Mouse (Mus musculus): ENCODE data around the gene Slc6a6.

Slc6a6 gene

DNA sequence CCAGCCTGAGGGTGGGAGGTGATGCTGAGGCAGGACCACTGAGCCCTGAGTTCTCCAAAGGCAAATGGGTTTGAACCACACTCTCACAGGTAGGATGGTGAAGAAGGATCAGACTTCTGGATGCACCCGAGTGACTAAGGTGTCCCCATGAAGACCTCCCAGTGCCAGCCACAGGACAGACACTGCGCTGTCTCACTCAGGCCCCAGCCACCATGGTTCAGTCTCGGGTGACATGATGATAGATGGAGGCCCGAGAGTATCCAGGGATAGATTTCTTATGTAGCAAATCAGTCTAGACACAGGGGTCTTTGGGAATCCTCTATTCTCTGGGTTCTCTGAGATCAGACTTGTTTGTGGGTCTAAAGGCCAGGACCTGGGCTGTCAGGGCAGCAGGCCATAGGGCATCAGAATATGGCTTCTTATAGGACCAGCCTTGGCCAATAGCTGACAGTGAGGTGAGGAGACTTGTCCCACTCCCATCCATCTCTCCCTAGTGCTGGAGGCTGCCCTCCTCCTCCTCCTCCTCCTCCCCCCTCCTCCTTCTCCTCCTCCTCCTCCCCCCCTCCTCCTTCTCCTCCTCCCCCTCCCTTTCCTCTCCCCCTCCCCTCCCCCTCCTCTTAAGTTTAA is 36.8 kb downstream of the Slc6a6 start:
- DNase-seq (ENCODE audit: low spot score), result no peak

DNA sequence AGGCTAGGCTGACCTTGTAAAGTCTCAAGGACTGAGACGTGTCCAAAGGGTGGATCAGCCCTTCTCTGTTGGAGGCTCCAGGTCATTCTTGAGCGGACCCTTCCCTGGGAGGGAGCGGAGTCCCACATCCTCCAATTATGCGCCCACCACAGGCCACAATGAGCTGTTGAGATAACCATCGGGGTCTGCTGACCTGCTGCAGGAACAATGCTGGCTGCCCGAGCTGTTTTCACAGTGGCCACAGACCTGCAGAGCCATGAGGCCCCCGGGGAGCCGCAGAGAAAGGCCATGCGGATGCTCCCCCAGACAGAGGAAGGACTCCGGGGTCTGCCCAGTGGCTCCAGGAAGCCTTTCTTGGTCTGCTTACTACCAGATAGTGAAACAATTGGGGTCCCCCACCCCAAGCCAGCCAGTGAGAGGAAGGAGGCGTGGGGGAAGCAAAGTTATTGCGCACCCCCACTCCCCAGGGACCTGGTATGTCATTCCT is 37.4 kb downstream of the Slc6a6 start:
- DNase-seq (ENCODE audit: low spot score), result no peak

DNA sequence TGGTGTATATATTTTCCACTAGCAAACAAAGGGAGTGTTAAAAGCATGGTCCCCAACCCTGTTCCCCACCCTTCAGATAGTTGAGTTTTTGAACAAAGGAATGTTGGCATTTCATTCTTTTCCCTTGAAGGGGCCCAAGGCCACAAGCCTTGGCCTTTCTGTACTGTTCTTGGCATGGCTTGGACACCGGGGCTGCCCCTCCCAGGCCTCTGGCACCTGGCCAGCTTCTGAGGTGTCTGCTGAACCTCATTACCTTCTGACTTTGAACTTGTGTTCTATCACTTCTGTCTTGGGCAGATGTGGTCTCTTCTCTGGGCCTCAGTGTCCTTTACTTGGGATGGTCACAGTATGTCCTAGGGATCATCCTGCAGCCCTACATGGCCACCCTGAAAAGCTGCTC is 43.5 kb downstream of the Slc6a6 start:
- DNase-seq (ENCODE audit: low spot score), result no peak

DNA sequence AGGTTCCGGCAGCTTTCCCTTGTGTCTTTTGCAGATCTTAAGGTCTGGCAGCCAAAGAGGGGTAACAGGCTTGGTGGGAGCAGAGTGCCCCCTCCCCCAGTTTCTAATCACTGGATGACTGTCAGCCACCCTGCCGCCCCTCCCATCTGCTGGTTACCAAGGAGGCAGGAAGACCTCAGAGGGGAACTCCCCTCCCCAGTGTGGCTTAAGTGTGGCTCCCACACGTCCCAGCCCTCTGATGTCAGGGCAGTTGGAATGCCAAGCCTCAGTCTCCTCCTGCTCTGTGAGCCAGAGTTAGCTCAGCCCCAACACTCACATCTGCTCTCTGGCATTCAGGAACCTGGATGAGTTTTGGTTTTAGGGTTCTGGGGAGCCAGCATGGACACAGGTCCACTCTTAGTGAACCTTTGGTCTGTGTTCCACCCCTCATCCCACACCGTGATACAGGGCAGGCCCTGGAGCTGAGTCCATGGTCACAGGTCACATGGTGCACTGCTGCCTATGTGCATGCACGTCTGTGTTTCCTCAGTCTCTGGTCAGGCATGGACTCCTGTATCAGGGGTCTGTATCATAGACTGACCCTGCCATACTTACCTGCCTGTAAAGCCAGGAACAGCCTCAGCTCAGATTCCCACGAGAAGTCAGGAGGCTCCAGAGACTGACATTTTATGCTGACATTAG is 45.2 kb downstream of the Slc6a6 start:
- no peak for DNase-seq (ENCODE audit: low spot score)

DNA sequence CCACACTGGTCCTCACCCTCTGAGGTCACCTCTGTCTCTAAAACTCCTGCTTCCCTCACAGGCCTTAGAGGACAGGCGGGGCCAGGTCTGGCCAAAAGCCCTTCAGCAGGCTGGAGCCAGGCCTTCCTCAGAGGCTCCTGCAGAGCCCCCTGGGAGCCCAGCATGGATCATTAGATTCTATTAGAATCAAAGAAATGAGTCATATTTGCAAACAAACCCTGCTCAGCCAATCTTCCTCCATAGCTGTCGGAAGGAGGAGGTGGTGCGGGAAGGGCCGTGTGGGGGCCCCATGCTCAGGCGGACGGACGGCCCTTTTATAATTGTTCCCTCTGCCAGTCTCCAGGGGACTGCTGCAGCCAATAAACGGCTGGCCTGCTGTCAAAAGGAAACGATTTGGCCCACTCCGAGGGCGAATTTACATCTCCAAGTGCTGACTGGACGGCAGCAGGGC is 45.8 kb downstream of the Slc6a6 start:
- peak; percentile 67 for DNase-seq (ENCODE audit: low spot score)

DNA sequence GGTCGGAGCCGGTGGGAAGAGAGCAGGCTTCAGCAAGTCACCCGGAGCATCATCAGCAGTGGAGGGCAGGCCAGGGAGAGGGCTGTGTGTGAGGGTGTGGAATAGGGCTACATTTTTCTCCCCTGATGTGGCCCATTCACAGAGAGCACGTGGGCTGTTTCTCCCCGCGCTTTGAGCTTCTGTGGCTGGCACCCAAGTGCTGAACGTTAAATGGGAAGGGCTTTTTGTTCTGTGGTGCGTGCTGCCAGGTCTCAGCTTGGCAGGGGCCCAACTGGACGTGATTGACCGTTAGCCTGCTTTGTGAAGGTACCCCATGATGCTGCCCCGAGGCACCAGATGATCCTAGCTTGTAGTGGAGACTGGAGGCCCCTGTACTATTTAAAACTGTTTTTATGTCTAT is 48.3 kb downstream of the Slc6a6 start:
- DNase-seq (ENCODE audit: low spot score), result no peak

DNA sequence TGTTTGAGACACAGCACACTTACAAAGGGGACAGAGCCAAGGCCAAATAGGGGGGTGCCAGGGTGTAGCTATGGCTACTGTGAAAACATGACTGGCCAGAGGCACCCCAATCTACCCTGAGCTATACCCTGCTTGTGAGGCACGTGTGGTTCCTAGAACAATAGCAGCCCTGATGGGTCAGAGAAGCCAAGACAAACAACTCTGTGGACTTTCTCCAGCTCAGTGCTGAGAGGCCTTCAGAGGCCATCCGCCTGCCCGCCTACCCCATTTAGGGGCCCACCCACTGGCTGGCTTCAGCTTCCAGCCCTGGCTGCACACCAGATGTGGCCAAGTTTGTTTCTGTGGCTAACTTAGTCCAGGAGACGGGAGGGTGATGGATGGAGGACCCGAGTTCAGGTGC is 52.6 kb downstream of the Slc6a6 start:
- no peak for DNase-seq (ENCODE audit: low spot score)

DNA sequence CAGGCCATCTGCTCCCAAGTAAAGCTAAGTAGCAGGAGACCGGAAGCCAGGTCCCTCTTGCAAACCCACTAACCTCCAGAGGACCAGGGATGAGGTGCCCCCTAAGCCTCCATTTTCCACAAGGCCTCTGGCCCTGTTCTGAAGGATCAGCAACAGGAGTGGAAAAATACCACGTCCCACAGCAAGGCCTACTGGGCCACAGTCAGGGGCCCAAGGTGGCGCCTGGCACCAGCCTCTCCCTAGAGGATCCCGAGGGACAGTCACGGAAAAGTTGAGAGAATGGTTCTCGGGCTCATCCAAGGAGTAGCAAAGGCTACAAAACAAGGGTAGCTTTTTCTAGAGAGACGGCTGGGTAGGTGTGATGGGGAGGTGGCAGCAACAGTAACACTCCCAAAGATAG is 53.6 kb downstream of the Slc6a6 start:
- DNase-seq (ENCODE audit: low spot score), result no peak

DNA sequence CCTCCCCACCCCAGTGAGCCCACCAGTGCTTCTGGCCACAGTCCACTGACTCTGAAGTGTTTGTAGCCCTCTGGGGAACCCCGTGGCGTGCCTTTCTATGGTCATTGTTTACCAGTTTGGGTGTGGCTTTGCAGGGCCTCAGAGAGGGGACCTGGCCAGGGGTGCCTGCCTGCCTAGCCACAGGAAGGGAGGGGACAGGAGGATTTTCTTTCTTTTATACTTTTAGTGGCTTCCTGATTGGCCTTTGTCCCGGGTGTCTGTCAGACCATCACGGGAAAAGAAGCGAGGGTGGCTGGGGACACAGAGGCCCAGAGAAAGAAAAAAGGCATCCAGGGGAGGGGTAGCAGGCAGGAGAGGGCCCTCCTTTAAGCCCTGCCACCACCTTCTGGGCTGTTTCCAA is 54.2 kb downstream of the Slc6a6 start:
- no peak for DNase-seq (ENCODE audit: low spot score)

DNA sequence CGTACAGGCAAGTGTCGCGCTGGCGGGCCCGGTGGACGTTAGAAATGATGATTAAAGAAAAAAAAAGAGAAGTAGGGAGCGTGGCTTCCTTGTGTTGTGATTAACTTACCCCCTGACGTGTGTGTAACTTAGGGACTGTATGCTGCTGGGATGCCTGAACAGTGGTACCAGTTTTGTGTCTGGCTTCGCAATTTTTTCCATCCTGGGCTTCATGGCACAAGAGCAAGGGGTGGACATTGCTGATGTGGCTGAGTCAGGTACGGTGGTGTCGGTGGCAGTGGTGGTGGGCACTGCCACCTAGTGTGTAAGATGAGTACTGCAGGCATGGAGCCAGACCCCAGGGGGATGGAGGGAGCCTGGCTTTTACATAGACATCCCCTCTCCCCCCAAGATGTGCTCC is 57.2 kb downstream of the Slc6a6 start:
- no peak for DNase-seq (ENCODE audit: low spot score)

DNA sequence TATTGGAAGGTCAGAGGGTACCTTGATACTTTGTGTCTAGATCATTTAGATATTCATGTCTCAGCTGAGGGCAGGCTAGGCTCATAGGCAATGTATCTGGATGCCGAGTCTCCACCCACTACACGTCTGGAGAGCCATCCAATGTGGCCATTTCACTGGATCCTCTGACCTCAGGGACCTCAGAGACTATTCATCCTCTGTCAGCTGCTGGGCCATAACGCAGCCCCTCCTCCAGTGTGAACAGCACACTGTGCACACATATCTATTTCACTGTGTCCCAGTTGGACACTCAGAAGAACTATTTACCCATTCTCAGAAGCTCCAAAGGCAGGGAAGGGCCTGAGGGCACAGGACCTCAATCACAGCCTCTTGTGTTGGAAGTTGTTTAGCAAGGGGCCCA is 58.6 kb downstream of the Slc6a6 start:
- no peak for DNase-seq (ENCODE audit: low spot score)

DNA sequence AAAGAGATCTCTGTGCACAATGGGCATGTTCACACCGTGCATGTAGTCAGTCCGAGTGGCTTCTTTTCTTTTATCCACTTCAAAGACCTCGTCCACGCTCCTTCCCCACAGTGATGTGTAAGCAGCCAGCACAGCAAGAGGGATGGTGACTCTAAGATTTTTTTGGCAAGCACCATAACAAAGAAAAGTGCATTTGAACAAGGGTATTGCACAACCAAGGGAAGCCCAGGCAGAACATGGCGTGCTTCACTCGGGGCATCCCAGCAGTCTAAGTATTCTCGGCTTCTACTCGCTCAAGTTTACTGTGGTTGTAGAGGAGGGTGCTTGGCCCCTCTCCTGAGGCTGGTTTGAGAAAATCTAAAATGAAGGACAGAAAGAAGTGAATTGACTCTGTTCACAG is 59.1 kb downstream of the Slc6a6 start:
- no peak for DNase-seq (ENCODE audit: low spot score)

DNA sequence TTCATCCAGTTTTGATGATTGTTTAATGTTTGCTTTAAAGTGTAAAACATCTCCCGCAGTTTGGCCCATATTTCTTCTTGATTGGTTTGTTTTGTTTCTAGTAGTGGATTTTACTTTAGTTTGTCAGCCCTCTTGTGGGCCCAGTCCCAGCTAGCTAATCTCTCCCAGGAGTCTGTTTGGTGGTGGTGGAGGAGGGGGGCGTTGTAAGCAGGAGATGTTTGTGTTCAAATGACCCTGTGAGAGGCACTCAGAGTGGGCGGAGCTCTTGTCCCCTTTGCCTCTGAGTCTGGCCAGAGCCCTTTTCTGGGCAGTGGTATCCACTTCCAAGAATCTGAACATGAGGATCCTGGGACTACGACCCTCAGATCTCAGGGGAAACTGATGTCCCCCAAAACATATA is 60.0 kb downstream of the Slc6a6 start:
- DNase-seq (ENCODE audit: low spot score), result peak; percentile 31

DNA sequence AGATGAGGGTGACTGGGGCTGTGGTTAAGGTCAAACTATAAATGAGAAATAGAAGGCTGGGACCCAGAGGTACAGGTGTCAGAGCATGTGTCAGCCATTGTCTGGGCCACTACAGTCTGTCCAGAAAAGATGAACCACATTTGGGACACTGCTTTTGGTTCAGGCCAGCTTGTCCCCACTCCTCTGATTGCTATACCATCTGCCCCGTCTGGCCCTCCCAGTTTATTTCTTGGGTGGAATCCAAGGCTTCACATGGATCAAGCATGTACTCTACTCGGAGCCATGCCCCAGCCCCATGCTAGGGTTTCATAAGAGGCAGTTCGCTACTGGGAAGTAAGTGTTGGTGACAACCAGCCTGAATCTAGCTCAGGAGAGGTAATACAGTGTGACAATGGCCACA is 61.4 kb downstream of the Slc6a6 start:
- no peak for DNase-seq (ENCODE audit: low spot score)

DNA sequence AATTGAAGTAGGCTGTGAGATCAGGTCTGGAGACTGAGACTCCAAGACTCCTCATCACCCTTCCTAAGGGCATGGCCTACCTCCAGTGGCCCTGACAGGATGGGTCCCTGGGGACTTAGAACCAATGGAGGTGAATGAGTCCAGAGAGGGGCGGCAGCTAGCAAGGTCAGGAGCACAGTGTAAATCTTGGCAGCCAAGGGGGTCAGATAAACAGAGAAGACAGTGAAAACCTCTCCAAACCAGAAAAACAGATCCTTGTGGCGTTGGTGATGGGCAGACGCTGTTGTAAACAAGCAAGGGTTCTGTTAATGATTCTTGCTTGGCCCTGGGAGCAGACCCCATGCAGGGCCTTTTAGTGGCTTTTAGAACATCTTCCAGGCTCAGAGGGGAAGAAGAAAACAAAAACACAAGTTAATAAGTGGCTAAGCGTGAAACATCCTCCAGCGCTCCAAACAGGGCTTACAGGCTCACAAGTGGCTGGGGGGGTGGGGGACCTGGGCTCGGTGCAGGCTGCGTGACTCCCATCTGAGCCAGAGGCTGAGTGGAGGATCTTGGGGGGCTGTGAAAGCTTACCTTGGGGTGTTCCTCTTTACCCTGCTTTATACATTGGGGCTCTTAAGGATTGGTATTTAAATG is 62.2 kb downstream of the Slc6a6 start:
- no peak for DNase-seq (ENCODE audit: low spot score)

DNA sequence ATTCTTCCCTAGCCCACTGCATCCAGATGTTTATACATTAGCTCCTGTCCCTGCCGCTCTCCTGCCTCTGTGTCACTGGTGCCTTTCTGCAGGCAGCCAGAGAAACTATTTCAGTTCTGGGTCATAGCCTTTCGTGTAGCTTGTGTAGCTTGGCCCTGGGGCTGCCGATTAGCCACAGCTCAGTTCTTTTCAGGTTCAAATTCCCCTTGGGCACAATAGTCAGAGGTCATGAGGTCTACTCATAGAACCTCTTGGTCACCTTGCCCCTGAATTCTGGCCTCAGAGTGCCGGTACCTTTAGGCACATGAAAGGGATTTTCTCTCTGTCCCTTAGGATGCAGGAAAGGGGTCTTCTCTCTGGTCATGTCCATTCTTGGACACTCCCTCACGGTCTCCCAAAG is 62.9 kb downstream of the Slc6a6 start:
- no peak for DNase-seq (ENCODE audit: low spot score)

DNA sequence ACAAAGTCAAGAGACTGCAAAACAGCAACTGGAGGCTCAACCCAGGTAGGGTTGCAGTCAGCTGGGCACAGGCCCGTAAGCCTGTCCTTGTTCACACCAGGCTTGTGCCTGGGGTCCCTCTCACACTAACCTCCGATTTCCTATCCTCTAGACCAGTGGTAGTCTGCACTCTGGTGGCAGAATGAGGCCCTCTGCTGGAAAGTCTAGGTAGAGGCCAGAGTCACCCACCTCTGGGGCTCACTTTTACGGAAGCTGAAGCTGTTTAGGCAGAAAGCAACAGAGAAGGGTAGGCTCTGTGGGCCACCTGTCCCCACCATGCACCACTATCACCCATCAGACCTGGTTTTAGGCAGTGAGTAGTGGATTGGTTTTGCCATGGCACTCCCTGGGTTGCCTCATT is 67.1 kb downstream of the Slc6a6 start:
- no peak for DNase-seq (ENCODE audit: low spot score)

DNA sequence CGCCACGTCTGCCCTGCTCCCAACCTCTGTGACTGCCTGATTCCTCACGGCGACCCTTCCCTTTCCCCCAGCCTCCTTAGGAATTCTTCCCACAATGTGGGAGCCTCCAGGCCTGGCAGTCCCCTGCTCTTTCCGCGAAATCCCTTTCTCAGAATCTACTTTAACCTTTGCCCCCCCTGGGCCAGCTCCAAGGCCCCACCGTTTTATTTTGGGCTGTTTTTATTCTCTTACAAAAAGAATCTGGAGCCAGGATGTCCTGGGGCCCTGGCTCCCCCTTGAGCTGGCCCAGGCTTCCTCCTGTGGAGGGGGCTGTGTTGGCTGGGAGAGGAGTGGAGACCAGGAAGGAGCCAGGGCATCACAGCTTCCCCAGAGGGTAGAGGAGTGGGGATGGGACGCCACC is 69.0 kb downstream of the Slc6a6 start:
- peak; percentile 30 for DNase-seq (ENCODE audit: low spot score)

DNA sequence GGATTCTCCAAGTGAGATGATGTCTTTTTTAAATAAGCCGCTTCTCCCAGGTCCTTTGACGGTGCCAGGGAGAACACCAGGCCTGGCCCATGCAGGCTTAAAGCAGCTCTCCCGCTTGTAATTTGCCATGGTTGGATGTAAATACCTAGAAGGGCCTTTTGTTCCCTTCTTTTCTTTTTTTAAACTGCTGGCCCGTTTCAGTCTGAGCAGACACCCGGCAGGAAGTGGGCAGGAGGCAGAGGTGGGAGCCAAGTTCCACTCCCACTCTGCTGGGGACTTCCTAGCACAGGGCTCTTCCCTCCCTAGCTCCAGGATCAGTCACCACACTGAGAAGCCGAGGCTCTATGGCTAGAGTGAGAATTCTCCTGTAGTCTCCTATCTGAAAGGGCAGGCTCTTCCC is 70.2 kb downstream of the Slc6a6 start:
- DNase-seq (ENCODE audit: low spot score), result no peak

DNA sequence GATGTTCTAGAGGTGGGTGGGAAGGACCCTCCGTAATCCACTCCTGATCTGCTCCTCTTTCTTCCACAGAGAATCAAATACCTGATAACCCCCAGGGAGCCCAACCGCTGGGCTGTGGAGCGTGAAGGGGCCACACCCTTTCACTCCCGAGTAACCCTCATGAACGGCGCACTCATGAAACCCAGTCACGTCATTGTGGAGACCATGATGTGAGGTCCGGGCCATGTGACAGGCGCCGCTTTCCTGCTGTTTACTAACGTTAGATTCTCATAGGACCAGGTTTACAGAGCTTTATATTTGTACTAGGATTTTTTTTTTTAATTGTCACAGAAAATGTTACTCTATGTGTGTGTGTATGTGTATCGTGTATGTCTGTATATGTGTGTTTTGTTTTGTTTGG is 71.0 kb downstream of the Slc6a6 start:
- no peak for DNase-seq (ENCODE audit: low spot score)

DNA sequence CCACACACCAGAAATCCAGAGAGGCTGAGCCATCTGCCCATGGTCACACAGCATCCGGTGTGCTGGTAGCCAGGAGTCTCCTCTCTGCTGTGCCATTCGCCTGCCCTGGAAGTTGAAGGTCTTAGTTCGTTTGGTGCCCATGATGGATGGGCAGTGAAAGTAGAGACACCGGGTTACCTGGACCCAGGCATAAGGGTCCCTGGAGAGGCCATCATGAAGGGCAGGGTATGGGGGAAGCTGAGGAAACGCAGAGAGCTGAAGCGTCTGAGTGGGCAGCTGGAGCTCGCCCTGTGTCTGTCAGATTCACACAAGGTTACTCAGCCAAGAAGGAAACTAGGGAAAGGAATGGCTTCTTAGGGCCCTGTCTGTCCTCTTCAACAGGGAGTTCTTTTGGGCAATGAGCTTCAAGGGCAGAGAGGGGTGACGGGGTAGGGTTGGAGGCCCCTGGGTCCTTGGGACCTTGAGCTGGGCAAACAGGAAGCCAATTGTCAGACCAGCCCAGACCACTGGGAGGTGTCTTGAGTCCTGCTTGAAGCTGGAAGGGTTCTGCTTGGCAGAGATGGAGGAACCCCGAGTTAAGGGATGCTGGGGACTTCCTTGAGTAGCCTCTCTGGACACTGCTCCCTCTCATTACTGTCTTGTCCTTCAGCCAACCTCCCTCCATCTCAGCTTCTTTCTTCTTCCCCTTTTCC is 78.3 kb downstream of the Slc6a6 start:
- DNase-seq (ENCODE audit: low spot score), result no peak

DNA sequence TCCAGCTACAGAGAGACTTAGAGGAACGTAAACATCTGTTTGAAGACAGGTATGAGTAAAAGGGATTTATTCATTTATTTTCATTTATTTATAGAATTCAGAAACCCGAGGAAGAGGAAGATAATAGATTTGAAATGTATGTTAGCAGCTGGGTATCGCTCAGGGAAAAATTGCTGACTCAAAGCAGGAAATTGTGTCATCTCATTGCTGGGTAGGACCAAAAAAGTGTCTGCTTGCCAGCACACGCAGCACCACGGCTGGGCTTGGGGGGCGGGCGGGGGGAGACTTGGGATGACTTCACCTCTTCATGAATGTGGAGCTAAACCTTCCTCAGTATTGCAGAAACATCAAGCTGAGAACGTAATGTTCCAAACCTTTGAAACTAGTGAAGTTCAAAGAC is 83.7 kb downstream of the Slc6a6 start:
- no peak for DNase-seq (ENCODE audit: low spot score)

DNA sequence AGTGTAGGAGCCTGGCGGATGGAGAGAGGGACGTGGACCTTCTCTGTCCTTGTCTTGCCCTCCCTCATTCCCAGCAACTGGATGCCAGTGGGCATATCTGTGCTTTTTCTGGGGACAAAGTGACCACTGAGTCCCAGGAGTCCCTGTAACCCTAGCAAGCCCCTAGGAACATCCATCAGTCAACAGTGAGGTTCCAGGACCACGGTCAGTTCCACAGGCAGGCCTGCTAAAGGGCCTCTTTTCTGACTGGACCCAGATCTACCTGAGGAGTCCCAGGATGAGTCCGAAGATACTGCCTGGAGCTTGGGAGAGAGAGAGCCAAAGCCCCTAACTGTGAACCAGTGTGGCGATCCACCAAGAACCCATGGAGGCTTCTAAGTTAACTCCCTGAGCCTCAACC is 90.1 kb downstream of the Slc6a6 start:
- no peak for DNase-seq (ENCODE audit: low spot score)
